Mouse (Mus musculus) testis, adult 2 months (tissue): Measurements from ENCODE around the gene Ube3b.

ENCODE experiments used
- CTCF ChIP-seq: fragments of 200-500 bp; IDR thresholded peaks from 2 replicates; pipeline ENCODE4 v1.5.1; 2012; ENCODE audit warnings: low read depth, mild to moderate bottlenecking, inconsistent platforms, low read length, moderate library complexity; ENCODE audit not compliant: control insufficient read depth, insufficient read depth, insufficient replicate concordance
- POLR2A ChIP-seq: fragments of 200-500 bp; IDR thresholded peaks from 2 replicates; pipeline ENCODE4 v1.6.1; 2012; ENCODE audit warnings: low read depth, mild to moderate bottlenecking, inconsistent platforms, low read length, moderate library complexity; ENCODE audit not compliant: control insufficient read depth

- TF ChIP-seq CTCF (no peak), POLR2A (no peak)
Measured at GRCm38 (mm10) chr5:114371331-114371730, 9.1 kb upstream of the Ube3b start.
